Mouse (Mus musculus) liver, embryonic 14.5 days (tissue): ENCODE results near the gene Agfg2. TPM values are rescaled to one million over a fixed set of nuclear protein-coding genes. Genes with fewer than 3 reads are reported as not detected.

Experiments used
- ATAC-seq: fragments of 200-750 bp; cut with Nextera tagmentation; 2 replicates; pipeline ENCODE4 v1.8.0; 2017; ENCODE audit warnings: moderate number of reproducible peaks, mild to moderate bottlenecking, moderate library complexity; ENCODE audit not compliant: insufficient read depth
- DNase-seq, 3 experiments: peaks; one replicate each; pipeline ENCODE4 v3.0.0-alpha.2; 2012 to 2013; ENCODE audit warnings: low read depth in 3 of 3, low spot score in 3 of 3
- H3K27ac ChIP-seq: fragments of 300-500 bp; sonication (generic); 2 replicates; pipeline ENCODE4 v1.5.1; 2014; ENCODE audit warnings: moderate library complexity, mild to moderate bottlenecking, control low read depth, inconsistent platforms
- H3K27me3 ChIP-seq: fragments of 300-500 bp; sonication (generic); 2 replicates; pipeline ENCODE4 v1.6.1; 2014; ENCODE audit warnings: mild to moderate bottlenecking, low read length, moderate library complexity; ENCODE audit not compliant: control insufficient read depth, insufficient read depth
- H3K36me3 ChIP-seq: fragments of 300-500 bp; sonication (generic); replicated peaks from 2 replicates; pipeline ENCODE4 v1.6.1; 2014; ENCODE audit warnings: low read depth; ENCODE audit not compliant: control insufficient read depth, insufficient read depth
- H3K4me1 ChIP-seq, 2 experiments: fragments of 200-500 bp in 1 of 2; fragments of 300-500 bp in 1 of 2; sonication (generic) in 1 of 2; replicated peaks; 2 replicates each; pipeline ENCODE4 v1.6.1; 2012 to 2014; ENCODE audit warnings: antibody characterized with exemption in 1 of 2, inconsistent platforms in 1 of 2, low read length in 1 of 2; ENCODE audit not compliant: control insufficient read depth in 2 of 2, insufficient read depth in 2 of 2
- H3K4me2 ChIP-seq: fragments of 300-500 bp; sonication (generic); 2 replicates; pipeline ENCODE4 v1.6.1; 2014; ENCODE audit warnings: low read depth, mild to moderate bottlenecking, control low read depth, moderate library complexity
- H3K4me3 ChIP-seq, 2 experiments: fragments of 200-500 bp in 1 of 2; fragments of 300-500 bp in 1 of 2; sonication (generic) in 1 of 2; 2 replicates each; pipeline ENCODE4 v1.5.1; 2012 to 2014; ENCODE audit warnings: low read depth in 2 of 2, low read length in 2 of 2, mild to moderate bottlenecking in 2 of 2, control low read depth in 1 of 2, inconsistent platforms in 1 of 2, moderate library complexity in 1 of 2; ENCODE audit not compliant: insufficient read depth in 1 of 2
- H3K9ac ChIP-seq: fragments of 300-500 bp; sonication (generic); replicated peaks from 2 replicates; pipeline ENCODE4 v1.6.1; 2014; ENCODE audit warnings: mild to moderate bottlenecking, control low read depth, moderate library complexity
- H3K9me3 ChIP-seq: fragments of 300-500 bp; sonication (generic); 2 replicates; pipeline ENCODE4 v1.6.1; 2016; ENCODE audit warnings: low read length, mixed read lengths; ENCODE audit not compliant: control insufficient read depth
- CTCF ChIP-seq: IDR thresholded peaks from 2 replicates; pipeline ENCODE4 v1.5.1; 2016; ENCODE audit warnings: antibody characterized with exemption, low read depth, control low read depth
- EP300 ChIP-seq: IDR thresholded peaks from 2 replicates; pipeline ENCODE4 v1.6.1; 2016; ENCODE audit warnings: antibody characterized with exemption, low read depth
- WGBS: fragments of 180-500 bp; shearing (Covaris S2); extraction: QIAGEN DNeasy Blood & Tissue Kit; methylation state at CpG from one replicate; pipeline ENCODE4 v1.1.7; 2014; ENCODE audit not compliant: insufficient replicate concordance; 5-methylcytosine and 5-hydroxymethylcytosine counted together
- polyA plus RNA-seq, 2 experiments: library from polyadenylated mRNA; depleted of rRNA in 1 of 2; stranded (reverse) in 1 of 2; unstranded in 1 of 2; fragments of >200 nt; fragmentation: Nextera tagmentation in 1 of 2; extraction: Ambion mirVana in 1 of 2; gene quantifications; 2 replicates each; pipeline versions ENCODE4 v1.2.1 to v1.2.3; 2012 to 2014

The Agfg2 gene
- polyA plus RNA-seq, 2 experiments, result 20.5 to 22.4 TPM

- peaks cover 4 to 8% of the 10 kb centered on the region in 2 experiments for H3K4me1 ChIP-seq
- WGBS, result 17% methylated on average over 6 of the region's 6 CpGs
- no peaks in the 10 kb centered on the region for H3K36me3 ChIP-seq
- no peak for ATAC-seq
- H3K27ac ChIP-seq, result no peak overlapping the region
- TF ChIP-seq EP300, result no peak
- H3K4me3 ChIP-seq, result no peak overlapping the region
- H3K4me2 ChIP-seq, result no peak overlapping the region
- no peak for DNase-seq
- no peak overlapping the region for H3K9ac ChIP-seq
- no peaks in the 10 kb centered on the region for H3K9me3 ChIP-seq
- no peaks in the 10 kb centered on the region for H3K27me3 ChIP-seq
Measured at GRCm38 (mm10) chr5:137705242-137705641, 20.7 kb upstream of the Agfg2 start.

- H3K9ac ChIP-seq, result no peak overlapping the region
- no peaks in the 10 kb centered on the region for H3K27me3 ChIP-seq
- H3K9me3 ChIP-seq, result no peaks in the 10 kb centered on the region
- no peak overlapping the region for H3K4me2 ChIP-seq
- no peak overlapping the region for H3K4me3 ChIP-seq
- peaks cover 7 to 13% of the 10 kb centered on the region in 2 experiments for H3K4me1 ChIP-seq
- H3K36me3 ChIP-seq, result no peaks in the 10 kb centered on the region
- WGBS, result 26% methylated on average over 2 of the region's 2 CpGs
- TF ChIP-seq EP300 (peak; percentile 52), CTCF (no peak)
- peak; percentile 81 for ATAC-seq
- no peak for DNase-seq
- H3K27ac ChIP-seq, result peak overlapping the region; percentile 14; the same call in 1 of the 2 replicates
Measured at GRCm38 (mm10) chr5:137699850-137700249, 15.3 kb upstream of the Agfg2 start.

DNA sequence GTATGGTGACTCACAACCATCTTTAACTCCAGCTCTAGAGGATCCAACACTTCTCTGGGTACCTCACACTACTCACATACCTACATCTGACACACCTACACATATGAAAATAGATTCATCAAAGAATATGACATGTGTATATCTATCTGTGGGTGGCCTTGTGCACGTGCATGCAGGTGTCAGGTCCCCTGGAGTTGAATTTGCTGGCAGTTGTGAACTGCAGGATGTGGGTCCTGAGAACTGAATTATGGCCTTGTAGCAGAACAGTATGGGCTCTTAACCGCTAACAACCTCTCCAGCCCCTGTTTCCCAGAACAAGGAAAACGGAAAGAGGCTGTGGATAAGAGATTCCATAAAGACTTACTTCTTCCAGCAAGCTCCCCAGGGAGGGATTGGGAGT, 14.6 kb upstream of the Agfg2 start:
- H3K4me2 ChIP-seq, result no peak overlapping the region
- WGBS, result 67% methylated on average over 3 of the region's 3 CpGs
- H3K9ac ChIP-seq, result no peak overlapping the region; the same call in 1 of the 2 replicates
- H3K4me1 ChIP-seq, result peaks cover 7 to 13% of the 10 kb centered on the region in 2 experiments
- no peaks in the 10 kb centered on the region for H3K9me3 ChIP-seq
- no peaks in the 10 kb centered on the region for H3K27me3 ChIP-seq
- no peaks in the 10 kb centered on the region for H3K36me3 ChIP-seq
- no peak overlapping the region; the same call in 1 of the 2 replicates for H3K27ac ChIP-seq
- ATAC-seq (no peak), DNase-seq (no peak)
- TF ChIP-seq CTCF, result no peak
- TF ChIP-seq EP300, result no peak
- H3K4me3 ChIP-seq, result no peak overlapping the region

- H3K4me2 ChIP-seq, result no peak overlapping the region
- no peak overlapping the region for H3K27ac ChIP-seq
- no peaks in the 10 kb centered on the region for H3K27me3 ChIP-seq
- no peaks in the 10 kb centered on the region for H3K36me3 ChIP-seq
- H3K9me3 ChIP-seq, result no peaks in the 10 kb centered on the region
- TF ChIP-seq EP300 (no peak), CTCF (no peak)
- peaks cover 7 to 13% of the 10 kb centered on the region in 2 experiments for H3K4me1 ChIP-seq
- ATAC-seq (no peak), DNase-seq (no peak)
- H3K9ac ChIP-seq, result no peak overlapping the region
- H3K4me3 ChIP-seq, result no peak overlapping the region
- 31% methylated on average over 4 of the region's 4 CpGs for WGBS
Measured at GRCm38 (mm10) chr5:137695930-137696329, 11.4 kb upstream of the Agfg2 start.

DNA sequence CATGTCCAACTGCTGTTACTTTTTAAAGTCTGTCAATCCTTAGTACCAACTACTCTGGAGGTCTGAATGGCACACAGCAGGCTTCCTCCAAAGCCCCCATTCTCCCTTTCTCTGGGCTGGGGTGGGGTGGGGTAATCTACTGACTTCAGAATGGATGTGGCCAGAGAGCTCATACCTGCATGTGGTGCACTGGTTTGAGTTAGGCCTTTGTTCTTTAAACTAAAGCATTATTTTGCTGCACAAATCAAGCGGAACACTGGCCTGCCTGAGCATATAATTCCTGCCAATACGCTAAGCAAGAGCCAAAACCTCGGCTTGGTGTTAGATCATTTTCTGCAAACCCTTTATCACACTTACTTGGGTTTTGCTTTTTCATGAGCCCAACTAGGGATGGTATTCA, 10.3 kb upstream of the Agfg2 start:
- H3K4me1 ChIP-seq, result peaks cover 2 to 11% of the 10 kb centered on the region in 2 experiments
- ATAC-seq (no peak), DNase-seq (no peak)
- TF ChIP-seq EP300, result no peak
- TF ChIP-seq CTCF, result no peak
- H3K4me2 ChIP-seq, result no peak overlapping the region
- H3K4me3 ChIP-seq, result no peak overlapping the region
- H3K27me3 ChIP-seq, result no peaks in the 10 kb centered on the region
- no peak overlapping the region for H3K9ac ChIP-seq
- H3K9me3 ChIP-seq, result no peaks in the 10 kb centered on the region
- WGBS, result 78% methylated on average over 3 of the region's 3 CpGs
- H3K36me3 ChIP-seq, result no peaks in the 10 kb centered on the region
- H3K27ac ChIP-seq, result no peak overlapping the region
